Mouse (Mus musculus) G1E (cell line): Measurements from ENCODE around the gene Padi3.

Experiments
- CTCF ChIP-seq: IDR thresholded peaks from 2 replicates; pipeline ENCODE4 v1.5.1; 2012; ENCODE audit warnings: low read depth, low read length, inconsistent platforms, mixed read lengths
- GATA1 ChIP-seq: IDR thresholded peaks from 2 replicates; pipeline ENCODE4 v1.6.1; 2012; ENCODE audit warnings: borderline replicate concordance, low read length, inconsistent platforms, mixed read lengths
- TAL1 ChIP-seq: conservative IDR thresholded peaks from 2 replicates; pipeline ENCODE4 v1.6.1; 2012; ENCODE audit warnings: low read depth, low read length, inconsistent platforms, mixed read lengths

GRCm38 (mm10) chr4:140792584-140792983, 17.9 kb downstream of the Padi3 start:
- TF ChIP-seq CTCF (no peak), GATA1 (no peak), TAL1 (no peak)
